9 mouse cellular contexts compared by ENCODE assay signal in genomic region chr9:51278500-51279381, GRCm38 (mm10). TPM values are rescaled to one million over a fixed set of nuclear protein-coding genes. Genes with fewer than 3 reads are reported as not detected.
DNase-seq lines count a peak whose midpoint lies in the region; ATAC-seq and TF ChIP-seq lines count a peak whose summit lies in the region.
"Had no signal": no experiment of that assay in that cellular context is flagged by ENCODE, and none has a peak within 500 bp of the region (broad histone marks: within the 10 kb centered on the region; RNA-seq: fewer than 3 reads in every experiment).

Gene Colca2, minus strand, starts transcription at chr9:51278569.

- ATAC-seq in heart, embryonic 12.5 days (ENCODE audit: insufficient number of reproducible peaks, low FRiP score) = peak; percentile 94
- ATAC-seq in kidney, embryonic 15.5 days (replicated peaks; ENCODE audit: low FRiP score) = peak; percentile 98
- peak; percentile 89 for ATAC-seq in stomach, postnatal 0 days (ENCODE audit: low FRiP score, low TSS enrichment)

- peak within 1 kb of the TSS; percentile 86 for H3K27ac ChIP-seq in forebrain, embryonic 10.5 days
- H3K27ac ChIP-seq in heart, embryonic 12.5 days (ENCODE audit: poor library complexity, severe bottlenecking) = peak within 1 kb of the TSS; percentile 61
- H3K27ac ChIP-seq in kidney, embryonic 15.5 days = peak within 1 kb of the TSS; percentile 79
- H3K27ac ChIP-seq in liver, adult 2 months (replicated peaks; ENCODE audit: insufficient read depth, low read depth, low read length) = peak within 1 kb of the TSS; percentile 53
- peak within 1 kb of the TSS; percentile 88 for H3K27ac ChIP-seq in stomach, postnatal 0 days (replicated peaks)

- TF ChIP-seq POLR2A in liver, adult 2 months (IDR thresholded peaks at IDR 0.05; ENCODE audit: extremely low read depth, insufficient read depth, low read length) = no peak
- peak; percentile 44 for TF ChIP-seq POLR2A in myocyte (IDR thresholded peaks at IDR 0.05; ENCODE audit: insufficient read length, low read depth)

- H3K79me2 ChIP-seq in liver, adult 2 months (ENCODE audit: control insufficient read depth, insufficient read depth, low read length) = no peaks in the 10 kb centered on the region
- no peaks in the 10 kb centered on the region for H3K79me2 ChIP-seq in myocyte (ENCODE audit: control insufficient read depth, insufficient read depth)

- H3K9ac ChIP-seq in heart, embryonic 12.5 days = peak within 1 kb of the TSS; percentile 69
- peak within 1 kb of the TSS; percentile 60 for H3K9ac ChIP-seq in kidney, embryonic 15.5 days
- peak within 1 kb of the TSS; percentile 83 for H3K9ac ChIP-seq in liver, adult 2 months (ENCODE audit: low read depth, low read length)
- peak within 1 kb of the TSS; percentile 74 for H3K9ac ChIP-seq in stomach, postnatal 0 days (ENCODE audit: low read length)

- H3K36me3 ChIP-seq in forebrain, embryonic 10.5 days (replicated peaks) = no peaks in the 10 kb centered on the region
- H3K36me3 ChIP-seq in heart, embryonic 12.5 days = no peaks in the 10 kb centered on the region
- no peaks in the 10 kb centered on the region for H3K36me3 ChIP-seq in kidney, embryonic 15.5 days
- H3K36me3 ChIP-seq in liver, adult 2 months (ENCODE audit: control insufficient read depth, insufficient read depth, low read length) = no peaks in the 10 kb centered on the region
- H3K36me3 ChIP-seq in myocyte (ENCODE audit: control insufficient read depth, insufficient read depth) = no peaks in the 10 kb centered on the region
- H3K36me3 ChIP-seq in stomach, postnatal 0 days (ENCODE audit: control insufficient read depth, insufficient read depth, low read length) = no peaks in the 10 kb centered on the region
- H3K36me3 ChIP-seq: G1E had no signal

- peak within 1 kb of the TSS; percentile 41 for H3ac ChIP-seq in myocyte (ENCODE audit: control insufficient read depth, insufficient read length)

- no peak for TF ChIP-seq EP300 in stomach, postnatal 0 days (optimal IDR thresholded peaks at IDR 0.05)

- H3K4me2 ChIP-seq in heart, embryonic 12.5 days = peak within 1 kb of the TSS; percentile 78
- H3K4me2 ChIP-seq in kidney, embryonic 15.5 days = peak within 1 kb of the TSS; percentile 88
- H3K4me2 ChIP-seq in myocyte (ENCODE audit: low read depth) = peak within 1 kb of the TSS; percentile 83
- peak within 1 kb of the TSS; percentile 93 for H3K4me2 ChIP-seq in stomach, postnatal 0 days (replicated peaks; ENCODE audit: low read depth)

- under 1% methylated on average over 53 of the region's 53 CpGs for WGBS in forebrain, embryonic 10.5 days
- WGBS in heart, embryonic 12.5 days = under 1% methylated on average over 53 of the region's 53 CpGs
- under 1% methylated on average over 53 of the region's 53 CpGs for WGBS in kidney, embryonic 15.5 days
- under 1% methylated on average over 53 of the region's 53 CpGs for WGBS in liver, adult 2 months
- WGBS in stomach, postnatal 0 days = under 1% methylated on average over 53 of the region's 53 CpGs

- peaks cover 52% of the 10 kb centered on the region for H3K27me3 ChIP-seq in forebrain, embryonic 10.5 days (ENCODE audit: poor library complexity, severe bottlenecking)
- H3K27me3 ChIP-seq in heart, embryonic 12.5 days (replicated peaks) = peaks cover 20% of the 10 kb centered on the region
- peaks cover 5% of the 10 kb centered on the region; the same call in 1 of the 2 replicates for H3K27me3 ChIP-seq in kidney, embryonic 15.5 days
- H3K27me3 ChIP-seq in liver, adult 2 months (ENCODE audit: control insufficient read depth, insufficient read depth, low read length) = no peaks in the 10 kb centered on the region
- no peaks in the 10 kb centered on the region for H3K27me3 ChIP-seq in myocyte (ENCODE audit: control insufficient read depth, insufficient read depth, insufficient read length)
- H3K27me3 ChIP-seq in stomach, postnatal 0 days (ENCODE audit: control insufficient read depth, insufficient read depth, low read length) = no peaks in the 10 kb centered on the region

- H3K4me1 ChIP-seq in forebrain, embryonic 10.5 days = peaks cover 28% of the 10 kb centered on the region
- H3K4me1 ChIP-seq in heart, embryonic 12.5 days (replicated peaks) = peaks cover 12% of the 10 kb centered on the region
- H3K4me1 ChIP-seq in kidney, embryonic 15.5 days = peaks cover 29% of the 10 kb centered on the region
- H3K4me1 ChIP-seq in liver, adult 2 months (ENCODE audit: control insufficient read depth, insufficient read depth, low read length) = peaks cover 4% of the 10 kb centered on the region
- H3K4me1 ChIP-seq in stomach, postnatal 0 days (replicated peaks; ENCODE audit: control insufficient read depth, insufficient read depth) = 0 out of 2 replicates have a peak, but pooled peaks cover 2% of the 10 kb centered on the region

- DNase-seq in 3134 (ENCODE audit: extremely low read depth, insufficient read length, low spot score) = peak; percentile 43
- DNase-seq in adrenal gland, postnatal 36 days = peak; percentile 85 to 90
- peak; percentile 83 for DNase-seq in forebrain, embryonic 10.5 days (ENCODE audit: extremely low spot score, low spot score)
- DNase-seq in liver, adult 2 months (ENCODE audit: extremely low read depth, low read depth, low spot score) = peak; percentile 15
- peak; percentile 87 for DNase-seq in stomach, postnatal 0 days (ENCODE audit: low spot score)

- H3K9me3 ChIP-seq in forebrain, embryonic 10.5 days = no peaks in the 10 kb centered on the region
- H3K9me3 ChIP-seq in heart, embryonic 12.5 days (replicated peaks) = no peaks in the 10 kb centered on the region
- H3K9me3 ChIP-seq in kidney, embryonic 15.5 days (replicated peaks) = no peaks in the 10 kb centered on the region
- no peaks in the 10 kb centered on the region for H3K9me3 ChIP-seq in stomach, postnatal 0 days (ENCODE audit: control insufficient read depth, low read length)
- H3K9me3 ChIP-seq: G1E had no signal

- H3K4me3 ChIP-seq in forebrain, embryonic 10.5 days = peak within 1 kb of the TSS; percentile 70
- peak within 1 kb of the TSS; percentile 55 for H3K4me3 ChIP-seq in heart, embryonic 12.5 days
- H3K4me3 ChIP-seq in kidney, embryonic 15.5 days (replicated peaks) = peak within 1 kb of the TSS; percentile 59
- H3K4me3 ChIP-seq in liver, adult 2 months (ENCODE audit: insufficient read depth, low read depth, low read length) = peak within 1 kb of the TSS; percentile 63
- H3K4me3 ChIP-seq in myocyte = peak within 1 kb of the TSS; percentile 34
- peak within 1 kb of the TSS; percentile 62 for H3K4me3 ChIP-seq in stomach, postnatal 0 days (ENCODE audit: low read depth, low read length)

- peak; percentile 48 for TF ChIP-seq CTCF in liver, adult 2 months (IDR thresholded peaks at IDR 0.05; ENCODE audit: low read depth, low read length)
- TF ChIP-seq CTCF in stomach, postnatal 0 days (IDR thresholded peaks at IDR 0.05; ENCODE audit: low read depth) = peak; percentile 74

TF ChIP-seq in myocyte, 11 proteins besides CTCF, POLR2A, EP300 and RAD21:
- no peak for TF ChIP-seq SRF (IDR thresholded peaks at IDR 0.05; ENCODE audit: control insufficient read depth, insufficient read length, low read depth)
- peak; percentile 31 for TF ChIP-seq POLR2AphosphoS2 (IDR thresholded peaks at IDR 0.05; ENCODE audit: insufficient read length, low read depth)
- TF ChIP-seq TCF12 (IDR thresholded peaks at IDR 0.05; ENCODE audit: insufficient read depth, poor library complexity, severe bottlenecking) = no peak
- TF ChIP-seq CEBPB (IDR thresholded peaks at IDR 0.05; ENCODE audit: insufficient read depth, poor library complexity, severe bottlenecking) = no peak
- no peak for TF ChIP-seq USF1 (IDR thresholded peaks at IDR 0.05; ENCODE audit: low read depth)
- no peak for TF ChIP-seq MAX (IDR thresholded peaks at IDR 0.05; ENCODE audit: low read depth)
- TF ChIP-seq TCF3 (IDR thresholded peaks at IDR 0.05; ENCODE audit: insufficient read length, low read depth) = no peak
- no peak for TF ChIP-seq MYOG (IDR thresholded peaks at IDR 0.05; ENCODE audit: control insufficient read depth in 1 of 3, insufficient read depth in 1 of 3, insufficient read length in 2 of 3, low read depth in 2 of 3)
- TF ChIP-seq MYOD1 (IDR thresholded peaks at IDR 0.05; ENCODE audit: control insufficient read depth in 1 of 3, insufficient read length in 2 of 3, low read depth in 2 of 3) = peak in 1 of 3 experiments; percentile 10
- no peak for TF ChIP-seq E2F4 (IDR thresholded peaks at IDR 0.05; ENCODE audit: insufficient read depth)
TF ChIP-seq in myocyte: peak in this region for 2.

RNA-seq across cellular contexts. Expression of gene Colca2, which starts in this region (rescaled TPM):
- total RNA-seq in adrenal gland, postnatal 36 days (2021) = 1 to 10 TPM; 3.1 to 3.3 TPM
- polyA plus RNA-seq in forebrain, embryonic 10.5 days (2016; fragmentation: Nextera tagmentation; extraction: Ambion mirVana) = 1.6 and 1.8 TPM in 2 replicates
- polyA plus RNA-seq in heart, embryonic 12.5 days (2016; fragmentation: Nextera tagmentation; extraction: Ambion mirVana) = 3.0 and 4.9 TPM in 2 replicates
- 3.7 and 4.1 TPM in 2 replicates for polyA plus RNA-seq in kidney, embryonic 15.5 days (2015; fragmentation: Nextera tagmentation; extraction: Ambion mirVana)
- 0.07 and 0.09 TPM in 2 replicates for total RNA-seq in liver, adult 2 months (2014; rRNA removed)
- polyA plus RNA-seq in liver, adult 2 months (2012; rRNA removed) = 0.09 and 0.45 TPM in 2 replicates
- polyA plus RNA-seq in myocyte (2012; fragmentation: generic; extraction: Trizol) = 2.9 TPM
- polyA plus RNA-seq in stomach, postnatal 0 days (2015; fragmentation: Nextera tagmentation; extraction: Ambion mirVana) = 11.1 and 11.2 TPM in 2 replicates
- polyA plus RNA-seq: G1E had no signal

Comparison
In these comparisons a context has a peak if more than half of its experiments do, and no peak if none do; other contexts are left out.
1. Peak in every context shown above with its lines: DNase-seq, ATAC-seq, H3K4me3 ChIP-seq and H3K27ac ChIP-seq.
2. Peak in DNase-seq, H3K4me3 ChIP-seq, H3K27ac ChIP-seq and H3K9ac ChIP-seq in liver, adult 2 months; RNA of the gene not detected or under 1 TPM.
3. DNase-seq: peak in every context shown above with its lines; median percentile 88 in adrenal gland, postnatal 36 days; 87 in stomach, postnatal 0 days; 83 in forebrain, embryonic 10.5 days; 43 in 3134; 15 in liver, adult 2 months.